Mouse (Mus musculus): ENCODE results near the gene Ccdc173.
"Not testable (repeated sequence)": the region's sequence is repeated elsewhere in the genome, so short reads cannot be mapped to it uniquely, and the experiment has no call there.

The Ccdc173 gene

DNA sequence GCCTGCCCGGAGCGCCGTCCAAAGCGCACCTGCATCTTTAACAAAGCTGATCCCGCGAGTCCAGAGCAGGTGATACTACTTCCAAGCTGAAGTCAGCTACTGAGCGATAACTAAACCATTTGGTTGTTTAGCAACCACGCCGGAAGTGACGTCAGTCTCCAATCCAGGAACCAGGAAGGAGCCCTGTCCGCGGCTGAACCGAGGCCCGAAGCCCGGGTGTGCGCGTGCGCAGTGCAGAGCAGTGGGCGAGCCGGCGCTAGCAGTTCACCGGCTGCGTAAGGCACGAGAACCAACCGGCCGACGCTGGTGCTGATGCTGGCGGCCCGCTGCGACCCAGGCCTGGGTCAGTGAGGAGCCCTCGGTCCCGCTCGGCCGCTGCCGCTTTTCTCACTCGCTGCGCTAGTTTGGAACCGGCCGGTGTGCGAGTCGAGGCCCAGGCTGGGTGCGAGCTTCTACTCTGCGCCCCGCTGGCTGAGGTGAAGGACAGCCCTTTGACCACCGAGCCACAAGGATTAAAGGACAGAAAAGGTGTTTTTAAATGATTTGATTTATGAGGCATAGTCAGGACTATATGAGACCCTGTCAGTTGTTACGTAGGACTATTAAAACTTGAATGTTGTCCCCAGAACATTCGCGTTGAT is at the start of gene Ccdc173, which contains the start of gene Phospho2:
Gene Ccdc173, minus strand, starts transcription at position 147 of the 641 bp plus-strand sequence.
Gene Phospho2, plus strand, starts transcription at position 195 of the 641 bp plus-strand sequence.
- peak; percentile 96 for DNase-seq (ENCODE audit: low spot score)

DNA sequence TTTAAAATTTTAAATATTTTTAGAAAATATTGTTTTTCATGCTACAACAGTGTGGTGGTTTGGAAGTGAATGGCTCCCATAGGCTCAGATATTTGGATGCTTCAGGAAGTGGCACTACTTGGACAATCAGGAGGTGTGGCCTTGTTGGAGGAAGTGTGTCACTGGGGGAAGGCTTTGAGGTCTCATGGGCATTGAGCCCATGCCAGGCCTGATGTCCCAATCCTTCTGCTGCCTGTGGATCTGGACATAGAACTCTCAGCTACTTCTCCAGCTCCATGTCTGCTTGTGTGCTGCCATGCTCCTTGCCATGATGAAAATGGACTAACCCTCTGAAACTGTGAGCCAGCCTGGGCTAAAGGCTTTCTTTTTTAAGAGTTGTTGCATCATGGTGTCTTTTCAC is 49.3 kb upstream of the Ccdc173 start:
- no peak for DNase-seq (ENCODE audit: low spot score)

DNA sequence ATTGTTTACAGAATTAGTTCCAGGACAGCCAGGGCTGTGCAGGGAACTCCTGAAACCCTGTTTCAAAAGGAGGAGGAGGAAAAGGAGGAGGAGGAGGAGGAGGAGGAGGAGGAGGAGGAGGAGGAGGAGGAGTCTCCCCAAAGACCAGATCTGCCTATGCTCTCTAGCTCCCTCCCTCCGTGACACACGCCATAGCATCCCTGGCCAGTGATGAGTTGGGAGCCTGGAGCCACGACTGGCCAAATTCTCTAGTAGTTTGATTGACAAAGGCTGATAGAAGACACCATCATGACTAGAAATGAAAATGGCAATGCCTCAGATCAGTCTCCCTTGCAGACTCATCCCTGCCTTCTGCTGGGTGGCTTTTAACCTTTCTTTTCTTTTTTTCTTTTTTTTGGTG is 48.6 kb upstream of the Ccdc173 start:
- DNase-seq (ENCODE audit: low spot score): no peak

DNA sequence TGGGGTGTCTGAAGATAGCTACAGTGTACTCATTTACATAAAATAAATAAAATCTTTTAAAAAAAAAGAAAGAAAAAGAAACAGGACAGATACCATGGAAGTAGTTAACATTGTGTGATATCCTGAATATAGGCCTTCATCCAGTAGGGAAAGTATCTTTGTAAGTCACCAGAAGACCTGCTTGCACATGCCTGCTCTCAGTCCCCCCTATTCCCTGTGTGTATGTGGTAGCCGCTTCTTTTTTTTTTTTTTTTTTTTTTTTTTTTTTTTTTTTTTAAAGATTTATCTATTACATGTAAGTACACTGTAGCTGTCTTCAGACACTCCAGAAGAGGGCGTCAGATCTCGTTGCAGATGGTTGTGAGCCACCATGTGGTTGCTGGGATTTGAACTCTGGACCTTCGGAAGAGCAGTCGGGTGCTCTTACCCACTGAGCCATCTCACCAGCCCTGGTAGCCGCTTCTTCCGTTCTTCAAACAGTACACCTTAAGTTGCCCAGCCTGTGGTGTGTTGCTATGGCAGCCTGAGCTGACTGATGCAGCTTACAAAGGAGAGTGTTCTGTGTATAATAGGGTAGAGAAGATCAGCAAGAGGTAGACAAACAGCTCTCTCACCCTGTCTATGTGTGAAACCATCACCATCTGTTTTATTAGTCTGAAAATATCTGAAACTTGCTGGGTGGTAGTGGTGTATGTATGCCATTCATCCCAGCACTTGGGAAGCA is 48.0 kb upstream of the Ccdc173 start:
- DNase-seq (ENCODE audit: low spot score): no peak

DNA sequence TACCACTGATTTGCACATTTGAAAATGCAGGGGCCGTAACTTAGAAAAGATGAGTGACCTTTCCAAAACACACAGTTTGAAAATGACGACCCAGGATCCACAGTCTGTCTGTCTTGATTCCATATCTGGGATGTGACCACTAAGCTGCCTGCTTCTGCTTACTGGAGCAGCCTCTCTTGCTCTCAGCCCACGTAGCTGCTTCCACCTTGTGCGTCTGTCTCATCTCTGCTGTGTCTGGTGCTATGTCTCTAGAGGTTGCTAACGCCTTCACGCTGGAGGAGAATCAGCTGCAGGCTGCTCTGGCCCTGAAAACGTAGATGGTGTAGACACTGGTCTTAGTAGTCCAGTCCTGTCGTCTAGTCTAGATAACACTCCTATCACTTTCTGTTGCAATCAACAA is 40.7 kb upstream of the Ccdc173 start:
- no peak for DNase-seq (ENCODE audit: low spot score)

DNA sequence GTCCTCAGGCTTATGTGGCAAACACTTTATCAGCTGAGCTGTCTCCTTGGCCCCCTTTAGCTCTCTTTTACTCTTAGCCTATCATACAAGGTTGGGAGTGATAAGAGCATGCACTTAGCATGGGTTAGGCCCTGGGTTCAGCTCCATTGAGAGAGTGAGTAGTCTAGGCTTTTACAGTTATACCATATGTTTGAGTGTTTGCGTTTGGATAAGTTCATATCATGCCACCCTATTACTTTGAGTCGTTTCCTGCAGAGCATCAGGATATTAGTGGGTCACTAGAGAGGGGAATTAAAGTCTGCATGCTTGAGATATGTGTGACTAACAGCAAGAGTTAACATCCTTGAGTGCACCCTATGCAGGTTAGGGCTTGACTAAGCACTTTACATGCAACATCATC is 40.3 kb upstream of the Ccdc173 start:
- DNase-seq (ENCODE audit: low spot score): no peak

DNA sequence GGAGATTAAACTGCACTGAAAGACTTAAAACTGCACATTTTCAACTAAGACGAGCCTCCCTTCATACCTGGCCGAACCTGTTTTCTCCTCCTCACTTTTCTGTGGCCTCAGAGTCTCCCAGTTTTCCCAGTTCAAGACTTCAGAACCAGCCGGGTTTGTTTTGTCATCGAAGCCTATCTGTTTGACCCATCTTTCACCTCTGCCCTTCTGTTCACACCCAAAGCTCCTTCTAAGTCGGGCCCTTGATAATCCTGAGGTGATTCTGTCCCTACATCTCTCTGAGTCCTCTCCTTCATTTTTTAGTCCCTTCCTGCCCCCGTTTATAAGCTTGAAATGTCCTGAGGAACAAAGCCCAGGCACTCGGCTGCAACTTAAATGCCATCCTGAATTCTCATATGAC is 38.7 kb upstream of the Ccdc173 start:
- no peak for DNase-seq (ENCODE audit: low spot score)

DNA sequence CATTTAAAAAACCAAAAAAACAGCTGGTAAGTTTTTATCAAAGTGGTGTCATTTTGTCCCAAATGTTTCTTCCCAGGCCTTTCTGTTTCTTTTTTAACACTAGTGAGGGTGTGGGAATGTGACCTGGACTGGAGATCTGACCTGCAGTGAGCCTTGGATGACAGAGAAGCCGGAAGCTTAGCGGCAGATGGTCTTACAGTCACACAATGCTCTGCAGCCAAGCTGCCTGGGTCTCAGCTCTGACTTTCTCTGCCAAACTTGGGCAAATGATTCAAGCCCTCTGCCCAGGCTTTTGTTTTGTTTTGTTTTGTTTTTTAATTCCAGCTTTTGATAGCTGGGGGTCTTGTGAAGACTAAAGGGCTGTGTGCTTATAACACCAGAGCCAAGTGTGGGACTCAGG is 37.0 kb upstream of the Ccdc173 start:
- no peak for DNase-seq (ENCODE audit: low spot score)

DNA sequence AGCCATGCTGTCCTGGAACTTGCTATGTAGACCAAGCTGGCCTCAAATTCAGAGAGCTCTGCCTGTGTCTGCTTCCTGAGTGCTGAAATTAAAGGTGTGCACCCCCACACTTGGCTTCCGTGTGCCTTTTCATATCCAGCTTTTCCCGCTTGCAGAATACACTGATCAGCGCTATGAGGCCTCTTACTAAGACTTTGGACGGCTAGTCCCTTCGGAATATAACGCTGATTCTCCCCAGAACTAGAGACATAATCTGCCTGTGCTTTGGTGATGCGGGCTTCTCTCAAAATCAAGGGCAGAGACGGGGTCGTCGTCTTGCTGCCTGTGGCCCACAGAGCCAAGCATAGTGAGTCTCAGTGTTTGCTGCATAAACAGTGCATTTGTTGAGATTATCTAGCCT is 36.5 kb upstream of the Ccdc173 start:
- no peak for DNase-seq (ENCODE audit: low spot score)

DNA sequence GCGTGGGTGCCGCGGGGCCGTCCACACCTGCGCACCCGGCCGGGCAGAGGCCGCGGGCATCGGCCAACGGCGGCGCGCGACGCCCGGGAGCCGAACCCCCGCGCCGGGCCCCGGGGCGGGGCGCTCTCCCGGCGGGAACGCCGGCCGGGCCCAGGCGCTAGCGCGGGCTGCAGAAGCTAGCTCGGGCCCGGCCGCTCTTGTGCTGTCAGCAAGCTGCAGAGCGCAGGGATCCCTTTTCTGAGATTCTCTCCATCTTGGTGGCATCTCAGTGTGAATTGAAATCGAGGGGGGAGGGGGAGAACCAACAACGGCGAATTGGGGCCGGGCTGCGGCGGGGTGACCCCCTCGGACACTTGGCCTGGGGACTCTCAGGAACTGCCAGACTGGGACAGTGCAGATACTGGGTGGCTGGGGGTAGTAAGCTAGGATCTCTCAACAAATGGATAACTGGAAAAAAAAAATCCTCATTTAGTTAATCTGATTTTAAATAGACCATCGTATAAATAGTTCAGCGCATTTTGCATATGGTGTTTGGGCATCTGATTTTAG is 33.8 kb upstream of the Ccdc173 start:
- peak; percentile 19 for DNase-seq (ENCODE audit: low spot score)

DNA sequence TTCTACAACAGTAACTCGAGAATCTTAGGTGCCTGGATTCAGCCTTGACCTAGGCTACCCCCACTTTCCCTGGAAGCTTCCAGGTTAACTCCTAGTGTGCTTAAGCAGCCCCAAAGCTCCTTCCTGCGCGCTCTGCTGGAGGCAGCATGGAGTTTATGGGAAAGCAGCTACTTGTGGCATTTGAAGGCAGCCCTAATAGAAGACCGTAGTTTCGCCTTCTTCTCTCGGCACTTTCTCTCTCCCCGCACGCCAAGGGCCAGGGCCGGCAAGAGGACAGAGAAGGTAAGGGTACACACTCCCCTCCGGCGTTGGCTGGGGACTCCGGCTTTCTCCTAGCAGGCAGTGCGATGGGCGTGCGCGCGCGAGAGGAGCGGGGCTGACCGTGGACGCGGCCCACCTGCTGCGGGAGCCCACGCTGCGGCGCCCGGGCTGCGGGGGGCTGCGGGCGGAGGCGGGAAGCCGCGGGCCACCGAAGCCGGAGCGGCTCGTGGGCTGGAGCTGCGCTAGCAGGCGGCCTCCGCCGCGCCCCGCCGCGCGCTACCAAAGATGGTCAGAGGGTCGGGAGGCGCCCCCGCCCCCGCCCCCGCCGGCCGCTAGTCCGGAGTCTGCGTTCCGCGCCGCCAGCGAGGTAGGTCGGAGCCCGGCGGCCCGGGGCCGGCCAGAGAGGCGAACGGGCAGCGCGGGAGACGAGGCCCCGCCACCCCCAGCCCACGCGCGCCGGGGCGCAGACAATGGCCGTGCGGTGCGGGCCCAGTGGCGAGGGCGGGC is 33.2 kb upstream of the Ccdc173 start:
- peak; percentile 32 for DNase-seq (ENCODE audit: low spot score)

DNA sequence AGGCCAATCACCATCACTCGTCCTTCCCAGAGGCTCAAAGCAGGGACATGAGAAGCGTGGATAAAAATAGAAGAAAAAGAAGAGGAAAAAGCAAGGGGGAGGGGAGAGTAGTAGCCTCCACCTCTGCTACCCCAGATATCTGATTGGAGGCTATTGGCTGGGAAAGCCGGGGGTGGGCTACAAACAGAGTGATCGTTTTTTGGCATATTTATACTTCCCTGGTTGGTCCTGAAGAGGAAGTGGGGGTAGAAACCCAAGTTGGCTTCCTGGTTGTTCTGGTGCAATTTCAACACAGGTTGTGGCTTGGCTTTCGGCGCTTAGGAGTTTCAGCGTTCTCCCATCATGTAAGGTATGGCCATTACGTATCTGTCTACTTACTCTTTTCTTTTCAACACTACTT is 32.3 kb upstream of the Ccdc173 start, which contains the start of gene Klhl23:
Gene Klhl23, plus strand, starts transcription at position 234 of the 400 bp plus-strand sequence.
- no peak for DNase-seq (ENCODE audit: low spot score)

DNA sequence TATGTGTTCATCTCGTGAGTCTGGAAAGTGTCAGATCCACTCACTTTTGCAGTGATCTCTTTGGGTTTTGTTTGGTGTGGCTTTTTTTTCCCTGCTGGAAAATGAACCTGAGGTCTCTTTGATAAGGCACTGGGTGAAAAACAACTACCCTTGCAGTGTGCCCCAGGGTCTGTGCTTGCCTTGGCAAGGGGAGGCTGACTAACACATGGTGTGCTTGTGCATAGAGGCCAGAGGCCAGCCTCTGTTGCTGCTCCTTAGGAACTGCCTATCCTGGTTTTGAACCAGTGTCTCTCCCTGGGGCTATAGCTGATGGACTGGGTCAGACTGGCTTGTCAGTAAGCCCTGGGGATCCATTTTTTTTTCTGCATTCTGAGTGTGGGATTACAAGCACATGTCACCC is 30.8 kb upstream of the Ccdc173 start:
- DNase-seq (ENCODE audit: low spot score): no peak

DNA sequence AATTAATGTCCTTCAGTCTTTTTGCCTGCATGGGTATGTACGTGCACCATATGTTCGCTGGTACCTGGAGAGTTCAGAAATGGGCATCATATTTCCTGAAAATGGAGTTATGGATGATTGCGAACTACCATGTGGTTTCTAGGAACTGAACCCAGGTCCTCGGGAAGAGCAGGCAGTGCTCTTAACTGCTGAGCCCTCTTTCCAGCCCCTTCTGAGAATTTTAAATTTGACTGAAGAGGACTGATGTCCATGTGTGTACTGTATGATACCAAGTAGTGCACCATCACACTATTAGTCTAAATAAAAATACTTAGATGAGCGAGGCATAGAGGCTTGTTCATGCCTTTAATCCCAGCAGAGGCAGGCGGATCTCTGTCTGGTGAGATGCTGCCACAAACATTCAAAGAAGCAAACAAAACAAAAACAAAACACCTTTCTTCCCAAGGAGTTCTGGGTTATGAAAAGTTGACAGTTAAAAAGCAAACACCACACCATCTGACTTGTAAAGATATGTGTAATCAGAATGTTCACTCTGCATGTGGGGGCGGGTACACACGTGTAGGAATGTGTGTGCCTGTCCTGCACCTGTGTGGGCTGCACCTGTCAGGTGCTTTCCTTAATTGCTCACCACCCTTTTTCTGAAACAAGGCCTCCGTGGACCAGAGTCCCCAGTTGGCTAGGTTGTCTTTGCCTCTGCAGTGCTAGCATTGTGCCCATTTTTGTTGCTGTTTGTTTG is 29.1 kb upstream of the Ccdc173 start:
- DNase-seq (ENCODE audit: low spot score): peak; percentile 11

DNA sequence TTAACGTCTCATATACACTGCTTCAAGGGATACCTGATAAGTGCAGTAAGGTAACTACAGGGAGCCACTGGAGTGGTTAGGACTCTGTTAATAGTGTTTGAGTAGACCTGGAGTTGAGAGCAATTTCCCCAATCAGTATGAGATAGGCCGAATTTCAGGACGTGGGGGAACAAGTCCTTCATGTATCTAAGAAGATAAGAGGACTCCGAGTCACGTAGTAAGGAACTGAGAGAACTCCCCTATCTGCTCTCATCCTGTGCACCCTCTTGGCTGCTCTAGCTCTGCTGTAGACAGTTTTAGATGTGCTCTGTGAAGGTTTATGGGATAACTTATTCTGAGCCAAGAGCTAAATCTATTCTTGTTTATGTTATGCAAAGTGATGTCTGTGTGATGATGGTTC is 27.2 kb upstream of the Ccdc173 start:
- DNase-seq (ENCODE audit: low spot score): no peak

DNA sequence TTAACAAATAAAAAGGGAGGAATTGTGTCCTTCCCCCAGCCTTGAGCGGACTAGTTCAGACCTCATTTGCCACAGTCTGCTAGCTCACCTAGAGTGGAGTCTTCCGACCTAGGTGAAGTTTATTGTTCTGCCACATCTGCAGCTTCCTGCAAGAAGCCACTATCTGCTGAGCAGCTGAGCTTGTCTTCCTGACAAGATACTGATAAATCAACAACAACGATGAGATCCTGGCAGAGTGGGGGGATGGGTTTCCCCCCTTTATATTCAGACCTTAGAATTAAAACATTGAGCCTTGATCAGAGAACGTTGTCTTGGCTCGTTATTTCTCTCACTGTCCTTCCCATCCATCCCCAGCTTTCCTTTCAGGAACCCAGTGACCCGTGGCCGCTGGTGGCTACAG is 22.0 kb upstream of the Ccdc173 start:
- DNase-seq (ENCODE audit: low spot score): not testable (repeated sequence)

DNA sequence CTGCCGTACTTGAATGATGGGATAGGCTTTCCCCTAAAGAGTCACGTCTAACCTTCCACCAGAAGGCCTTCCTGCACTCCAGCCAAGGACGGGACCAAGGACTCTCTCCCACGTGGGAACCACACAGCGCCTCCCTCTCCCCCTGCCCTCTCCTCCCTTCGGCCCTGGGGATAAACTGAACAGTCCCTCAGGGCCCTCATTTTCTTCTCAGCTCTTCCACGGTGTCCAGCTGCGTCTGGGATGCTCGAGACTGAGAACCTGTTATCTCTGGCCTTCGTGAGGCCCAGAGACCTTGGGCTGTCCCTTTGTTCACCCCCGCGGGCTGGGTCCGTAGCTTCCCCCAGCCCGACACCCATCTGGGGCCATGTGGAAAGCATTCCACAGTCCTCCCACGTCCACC is 20.8 kb upstream of the Ccdc173 start:
- DNase-seq (ENCODE audit: low spot score): no peak

DNA sequence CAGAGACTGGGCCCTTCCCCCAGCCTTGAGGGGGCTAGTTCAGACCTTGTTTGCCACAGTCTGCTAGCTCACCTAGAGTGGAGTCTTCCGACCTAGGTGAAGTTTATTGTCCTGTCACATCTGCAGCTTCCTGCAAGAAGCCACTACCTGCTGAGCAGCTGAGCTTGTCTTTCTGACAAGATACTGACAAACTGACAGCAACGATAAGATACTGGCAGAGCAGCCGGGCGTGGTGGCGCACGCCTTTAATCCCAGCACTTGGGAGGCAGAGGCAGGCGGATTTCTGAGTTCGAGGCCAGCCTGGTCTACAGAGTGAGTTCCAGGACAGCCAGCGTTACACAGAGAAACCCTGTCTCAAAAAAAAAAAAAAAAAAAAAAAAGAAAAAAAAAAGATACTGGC is 15.3 kb upstream of the Ccdc173 start:
- DNase-seq (ENCODE audit: low spot score): not testable (repeated sequence)

DNA sequence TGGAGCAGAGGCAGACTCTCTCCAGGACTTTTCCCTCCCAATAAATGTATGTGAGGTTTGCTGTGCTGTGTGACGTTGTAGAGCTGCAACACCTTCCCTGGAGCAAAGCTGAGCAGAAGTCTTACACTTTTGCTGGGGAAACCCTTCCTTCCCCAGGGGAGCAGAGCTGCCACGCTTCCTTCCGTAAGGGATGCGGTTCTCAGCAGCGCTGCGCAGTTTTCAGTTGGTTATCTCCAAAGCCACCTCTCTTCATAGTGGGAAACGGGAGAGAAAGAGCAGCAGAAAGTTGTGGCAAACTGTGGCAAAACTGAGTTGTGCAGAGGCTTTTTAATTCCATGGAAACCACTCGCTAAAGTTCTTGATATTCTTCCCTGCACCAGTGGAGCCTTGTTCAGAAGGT is 14.4 kb upstream of the Ccdc173 start:
- no peak for DNase-seq (ENCODE audit: low spot score)

DNA sequence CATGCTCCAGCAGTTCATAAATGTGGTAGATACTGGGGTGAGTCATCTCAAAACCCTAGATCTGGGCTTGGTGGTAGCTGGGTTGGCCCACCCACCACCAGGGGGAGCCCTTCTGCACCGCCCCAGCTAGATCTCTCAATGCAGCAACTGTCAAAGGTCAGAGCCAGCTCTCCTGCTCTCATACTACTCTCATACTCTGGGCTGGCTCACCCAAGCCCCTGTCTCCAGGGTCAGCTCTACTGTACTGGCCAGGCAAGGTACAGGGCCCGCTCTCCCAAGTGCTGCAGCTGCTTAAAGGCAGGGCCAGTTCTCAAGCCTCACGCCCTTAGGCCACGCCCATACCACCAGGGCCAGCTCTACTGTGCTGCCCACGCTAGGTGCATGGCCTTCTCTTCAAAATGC is 13.5 kb upstream of the Ccdc173 start:
- peak; percentile 81 for DNase-seq (ENCODE audit: low spot score)

DNA sequence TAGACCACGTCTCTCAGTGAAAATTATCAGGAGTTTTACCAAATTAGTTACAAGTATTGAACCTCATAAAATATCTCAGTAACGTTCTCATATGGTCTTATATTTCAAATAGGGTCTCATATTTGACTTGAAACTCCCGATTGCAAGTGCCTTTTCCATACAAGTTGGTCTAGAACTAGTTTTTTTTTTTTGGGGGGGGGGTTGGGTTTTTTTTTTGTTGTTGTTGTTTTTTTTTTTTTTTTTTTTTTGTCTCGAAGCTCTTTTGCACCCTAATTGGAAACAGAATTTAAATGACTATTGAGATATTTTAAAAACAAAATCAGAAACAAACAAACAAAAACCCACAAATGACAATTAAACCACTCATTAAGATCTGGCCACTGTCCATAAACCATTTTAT is 1.3 kb upstream of the Ccdc173 start:
- no peak for DNase-seq (ENCODE audit: low spot score)

DNA sequence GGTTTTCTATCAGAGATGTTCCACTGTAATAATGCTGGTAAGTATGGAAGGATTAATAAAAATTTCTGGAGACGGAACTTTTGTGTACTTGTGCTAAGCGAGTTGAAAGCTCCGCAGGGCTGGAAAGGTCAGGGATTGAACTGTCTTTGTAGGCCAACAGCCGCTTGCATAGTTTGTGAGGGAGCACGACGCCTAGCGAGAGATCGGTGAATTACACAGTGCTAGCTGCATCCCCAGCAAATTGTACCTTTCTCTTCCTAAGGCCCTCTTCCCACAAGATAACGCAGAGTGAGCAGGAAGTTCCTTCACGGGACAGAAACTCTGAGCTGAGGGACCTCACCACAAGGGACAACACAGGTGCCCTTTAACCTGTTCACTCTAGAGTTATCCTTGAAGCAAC is 910 bp upstream of the Ccdc173 start:
- peak; percentile 85 for DNase-seq (ENCODE audit: low spot score)
